Mouse (Mus musculus): ENCODE measurements around the gene Mical2. TPM values are rescaled to one million over a fixed set of nuclear protein-coding genes. Genes with fewer than 3 reads are reported as not detected.

Gene Mical2
- total and polyA plus RNA-seq, 3 experiments: not detected

GRCm38 (mm10) chr7:112376611-112377010, 151.0 kb downstream of the Mical2 start:
- no peaks in the 10 kb centered on the region for H3K79me2 ChIP-seq (replicated peaks; ENCODE audit: control insufficient read depth, extremely low read depth, insufficient read depth, poor library complexity, severe bottlenecking)
- H3K27ac ChIP-seq (ENCODE audit: insufficient read depth, low read depth): no peak overlapping the region
- in situ Hi-C loops (cut with MboI; ENCODE audit: low pct_ligation_motif_present, low pct_unique_long_range_greater_than_20kb, low sequenced_read_pairs): loop anchor here (10.0 kb wide), 1 partner anchor 292 kb away; no protein-coding TSS in a partner anchor
- H3K9me3 ChIP-seq (replicated peaks; ENCODE audit: low read length): no peaks in the 10 kb centered on the region
- no peak for DNase-seq (ENCODE audit: extremely low read depth)
- dilution Hi-C loops (cut with MboI; ENCODE audit: extremely low pct_ligation_motif_present, extremely low pct_unique_long_range_greater_than_20kb, low sequenced_read_pairs): no loop called here
- H3K4me2 ChIP-seq (ENCODE audit: insufficient read depth, low read depth, poor library complexity, severe bottlenecking): no peak overlapping the region
- no peaks in the 10 kb centered on the region for H3K4me1 ChIP-seq (ENCODE audit: control insufficient read depth in 1 of 2, insufficient read depth in 2 of 2)
- peaks cover 23% of the 10 kb centered on the region for H3K27me3 ChIP-seq (replicated peaks)
- TF ChIP-seq ZC3H11A (IDR thresholded peaks at IDR 0.05; ENCODE audit: low read depth, low read length) (no peak), SMC3 (IDR thresholded peaks at IDR 0.05; ENCODE audit: low read depth, low read length) (no peak), NRF1 (IDR thresholded peaks at IDR 0.05; ENCODE audit: low read depth, low read length) (no peak)
- no peak overlapping the region for H3K4me3 ChIP-seq (replicated peaks in 1 of 3; ENCODE audit: low read depth in 2 of 3, low read length in 2 of 3, poor library complexity in 1 of 3)
- H3K9ac ChIP-seq (ENCODE audit: insufficient read depth, low read depth): no peak overlapping the region
- no peaks in the 10 kb centered on the region for H3K36me3 ChIP-seq (replicated peaks in 1 of 2; ENCODE audit: control insufficient read depth in 1 of 2, insufficient read depth in 1 of 2, low read length in 1 of 2)

DNA sequence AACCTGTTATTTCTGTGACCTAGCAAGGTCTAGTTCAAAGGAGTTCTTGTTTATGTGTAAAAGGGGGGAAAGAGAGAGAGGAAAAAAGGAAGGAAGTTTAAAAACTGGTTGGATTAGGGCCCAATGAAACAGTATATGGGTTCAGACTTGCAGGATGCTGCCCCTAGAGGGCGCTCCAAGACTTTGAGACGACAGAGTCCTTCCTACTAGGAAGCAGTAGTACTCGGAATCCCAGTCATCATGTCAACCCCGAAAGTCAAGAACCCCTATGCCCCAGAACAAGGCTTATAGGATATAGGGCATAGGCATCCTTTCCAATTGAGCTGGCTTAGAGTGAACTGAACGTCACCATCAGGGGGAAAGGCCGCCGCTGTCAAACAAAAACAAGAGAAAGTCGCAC, 151.7 kb downstream of the Mical2 start:
- no peaks in the 10 kb centered on the region for H3K4me1 ChIP-seq (ENCODE audit: control insufficient read depth in 1 of 2, insufficient read depth in 2 of 2)
- H3K4me3 ChIP-seq (replicated peaks in 1 of 3; ENCODE audit: low read depth in 2 of 3, low read length in 2 of 3, poor library complexity in 1 of 3): no peak overlapping the region
- in situ Hi-C loops (cut with MboI; ENCODE audit: low pct_ligation_motif_present, low pct_unique_long_range_greater_than_20kb, low sequenced_read_pairs) (loop anchor here (10.0 kb wide), 1 partner anchor 293 kb away; no protein-coding TSS in a partner anchor), dilution Hi-C loops (cut with MboI; ENCODE audit: extremely low pct_ligation_motif_present, extremely low pct_unique_long_range_greater_than_20kb, low sequenced_read_pairs) (no loop called here)
- no peaks in the 10 kb centered on the region for H3K79me2 ChIP-seq (replicated peaks; ENCODE audit: control insufficient read depth, extremely low read depth, insufficient read depth, poor library complexity, severe bottlenecking)
- no peaks in the 10 kb centered on the region for H3K9me3 ChIP-seq (replicated peaks; ENCODE audit: low read length)
- H3K36me3 ChIP-seq (replicated peaks in 1 of 2; ENCODE audit: control insufficient read depth in 1 of 2, insufficient read depth in 1 of 2, low read length in 1 of 2): no peaks in the 10 kb centered on the region
- peaks cover 21% of the 10 kb centered on the region for H3K27me3 ChIP-seq (replicated peaks)
- peak; percentile 66 for DNase-seq (ENCODE audit: extremely low read depth)
- H3K9ac ChIP-seq (ENCODE audit: insufficient read depth, low read depth): no peak overlapping the region
- H3K4me2 ChIP-seq (ENCODE audit: insufficient read depth, low read depth, poor library complexity, severe bottlenecking): 0 out of 2 replicates have a peak overlapping the region, but pooled peaks have one; percentile 37
- TF ChIP-seq RAD21 (IDR thresholded peaks at IDR 0.05; ENCODE audit: low read depth, low read length) (peak; percentile 89), SMC3 (IDR thresholded peaks at IDR 0.05; ENCODE audit: low read depth, low read length) (peak; percentile 55), ELF1 (IDR thresholded peaks at IDR 0.05; ENCODE audit: low read depth, low read length) (0 out of 2 replicates have a peak, but pooled peaks have one; percentile 26), CTCF (conservative IDR thresholded peaks at IDR 0.05 in 1 of 2, IDR thresholded peaks at IDR 0.05 in 1 of 2; ENCODE audit: low read depth in 2 of 2, low read length in 2 of 2) (peak; percentile 86 to 92), CHD1 (IDR thresholded peaks at IDR 0.05; ENCODE audit: low read depth, low read length) (no peak), EP300 (IDR thresholded peaks at IDR 0.05; ENCODE audit: low read length) (no peak), JUN (IDR thresholded peaks at IDR 0.05; ENCODE audit: insufficient read depth, low read depth, low read length) (no peak)
- no peak overlapping the region for H3K27ac ChIP-seq (ENCODE audit: insufficient read depth, low read depth)

- no peaks in the 10 kb centered on the region for H3K9me3 ChIP-seq (replicated peaks; ENCODE audit: low read length)
- H3K9ac ChIP-seq (ENCODE audit: insufficient read depth, low read depth): no peak overlapping the region
- no peaks in the 10 kb centered on the region for H3K4me1 ChIP-seq (ENCODE audit: control insufficient read depth in 1 of 2, insufficient read depth in 2 of 2)
- H3K27ac ChIP-seq (ENCODE audit: insufficient read depth, low read depth): no peak overlapping the region
- no peak overlapping the region for H3K4me3 ChIP-seq (replicated peaks in 1 of 3; ENCODE audit: low read depth in 2 of 3, low read length in 2 of 3, poor library complexity in 1 of 3)
- H3K27me3 ChIP-seq (replicated peaks): peaks cover 18% of the 10 kb centered on the region
- dilution Hi-C loops (cut with MboI; ENCODE audit: extremely low pct_ligation_motif_present, extremely low pct_unique_long_range_greater_than_20kb, low sequenced_read_pairs): no loop called here
- H3K79me2 ChIP-seq (replicated peaks; ENCODE audit: control insufficient read depth, extremely low read depth, insufficient read depth, poor library complexity, severe bottlenecking): no peaks in the 10 kb centered on the region
- in situ Hi-C loops (cut with MboI; ENCODE audit: low pct_ligation_motif_present, low pct_unique_long_range_greater_than_20kb, low sequenced_read_pairs): loop anchor here (10.0 kb wide), 1 partner anchor 293 kb away; no protein-coding TSS in a partner anchor
- no peak for TF ChIP-seq POLR2A (IDR thresholded peaks at IDR 0.05; ENCODE audit: low read depth, low read length)
- TF ChIP-seq MAX (IDR thresholded peaks at IDR 0.05; ENCODE audit: low read length): no peak
- no peak overlapping the region for H3K4me2 ChIP-seq (ENCODE audit: insufficient read depth, low read depth, poor library complexity, severe bottlenecking)
- no peak for DNase-seq (ENCODE audit: extremely low read depth)
- H3K36me3 ChIP-seq (replicated peaks in 1 of 2; ENCODE audit: control insufficient read depth in 1 of 2, insufficient read depth in 1 of 2, low read length in 1 of 2): no peaks in the 10 kb centered on the region
Measured at GRCm38 (mm10) chr7:112378056-112378455, 152.4 kb downstream of the Mical2 start.

Measured in CH12.LX (cell line).